Mouse (Mus musculus) right cerebral cortex, postnatal 10 days (tissue): ENCODE measurements around the gene Atp1b1.

Experiments
- DNase-seq, 2 experiments: peaks; one replicate each; pipeline ENCODE4 v3.0.0; 2021; ENCODE audit warnings: low spot score in 2 of 2

Gene Atp1b1

GRCm38 (mm10) chr1:164458245-164458613 is at the start of gene Atp1b1:
TSS of gene Atp1b1 (minus strand) at chr1:164458355.
- DNase-seq, result peak; percentile 94

- no peak for DNase-seq
Measured at GRCm38 (mm10) chr1:164505096-164505495, 46.9 kb upstream of the Atp1b1 start.

- DNase-seq, result no peak
Measured at GRCm38 (mm10) chr1:164503140-164503730, 45.1 kb upstream of the Atp1b1 start.

GRCm38 (mm10) chr1:164502231-164502630 is 44.1 kb upstream of the Atp1b1 start:
- DNase-seq, result peak in 1 of 2 experiments; percentile 30

GRCm38 (mm10) chr1:164494741-164495512 is 36.8 kb upstream of the Atp1b1 start:
- no peak for DNase-seq

GRCm38 (mm10) chr1:164494215-164494614 is 36.1 kb upstream of the Atp1b1 start:
- no peak for DNase-seq

GRCm38 (mm10) chr1:164493042-164493705 is 35.0 kb upstream of the Atp1b1 start:
- peak; percentile 51 to 53 for DNase-seq

- no peak for DNase-seq
Measured at GRCm38 (mm10) chr1:164492476-164492875, 34.3 kb upstream of the Atp1b1 start.

GRCm38 (mm10) chr1:164489961-164490594 is 31.9 kb upstream of the Atp1b1 start:
- DNase-seq, result no peak

GRCm38 (mm10) chr1:164483728-164484127 is 25.6 kb upstream of the Atp1b1 start:
- no peak for DNase-seq

- DNase-seq, result no peak
Measured at GRCm38 (mm10) chr1:164482833-164483232, 24.7 kb upstream of the Atp1b1 start.

- no peak for DNase-seq
Measured at GRCm38 (mm10) chr1:164481645-164482354, 23.6 kb upstream of the Atp1b1 start.

- DNase-seq, result no peak
Measured at GRCm38 (mm10) chr1:164480755-164481644, 22.8 kb upstream of the Atp1b1 start.

GRCm38 (mm10) chr1:164475895-164476294 is 17.7 kb upstream of the Atp1b1 start:
- peak; percentile 64 to 80 for DNase-seq

- peak; percentile 62 to 77 for DNase-seq
Measured at GRCm38 (mm10) chr1:164474778-164475511, 16.8 kb upstream of the Atp1b1 start.

GRCm38 (mm10) chr1:164474310-164474709 is 16.2 kb upstream of the Atp1b1 start:
- peak in 1 of 2 experiments; percentile 23 for DNase-seq

- DNase-seq, result peak in 1 of 2 experiments; percentile 24
Measured at GRCm38 (mm10) chr1:164473398-164473797, 15.2 kb upstream of the Atp1b1 start.

- no peak for DNase-seq
Measured at GRCm38 (mm10) chr1:164471632-164472031, 13.5 kb upstream of the Atp1b1 start.

GRCm38 (mm10) chr1:164470985-164471384 is 12.8 kb upstream of the Atp1b1 start:
- no peak for DNase-seq

GRCm38 (mm10) chr1:164468329-164468728 is 10.2 kb upstream of the Atp1b1 start:
- DNase-seq, result no peak
